Mouse (Mus musculus) Patski (cell line): ENCODE measurements at regions not wholly inside any gene's neighbourhood (a gene's known extent, or its start where the extent isn't known, plus 50 kb on each side); places are given as distances from the start of the nearest gene placed in this dataset.

ENCODE experiments used
- ATAC-seq: fragments of 100-300 bp; one replicate; pipeline ENCODE4 v1.8.0; 2021
- CTCF ChIA-PET: fragments of 350-600 bp; sonication (Branson Sonifier 250); formaldehyde crosslinking; loops from one replicate; lab custom pipeline; 2022; ENCODE audit warnings: inconsistent platforms; lab: Charles Lee
- POLR2A ChIA-PET: fragments of 350-600 bp; sonication (Branson Sonifier 250); formaldehyde crosslinking; loops from one replicate; lab custom pipeline; 2022; ENCODE audit warnings: antibody characterized with exemption, inconsistent platforms; lab: Charles Lee
- DNase-seq: peaks from one replicate; pipeline ENCODE4 v3.0.0-alpha.2; 2011; ENCODE audit warnings: low read depth, low spot score
- H3K27me3 ChIP-seq: fragments of 371-371 bp; one replicate; pipeline ENCODE4 v1.5.1; 2021
- CTCF ChIP-seq: fragments of 100-300 bp; IDR thresholded peaks from one replicate; pipeline ENCODE4 v1.5.1; 2021
- in situ Hi-C: fragments of 300-500 bp; cut with MboI; formaldehyde crosslinking; loops from 3 replicates; pipeline ENCODE4 v1.11.1; 2018; ENCODE audit warnings: low pct_unique_long_range_greater_than_20kb, mixed read lengths

GRCm38 (mm10) chr19:16075512-16076086 lies 57.0 kb upstream of the Gnaq start:
- in situ Hi-C loops: no loop called here
- TF ChIP-seq CTCF: no peak
- ChIA-PET CTCF (interaction anchor here (0.8 to 1.7 kb wide), 4 partner anchors 9 to 62 kb away, joined by 3 to 7 read pairs (median 4); no protein-coding TSS in a partner anchor), POLR2A (interaction anchor here (0.7 kb wide), 2 partner anchors 141 to 404 kb away, joined by 3 read pairs; no protein-coding TSS in a partner anchor)
- DNase-seq: peak; percentile 47
- H3K27me3 ChIP-seq: no peaks in the 10 kb centered on the region
- peak; percentile 62 for ATAC-seq

GRCm38 (mm10) chr19:16075026-16075425 lies 57.6 kb upstream of the Gnaq start:
- ChIA-PET POLR2A (interaction anchor here (0.7 kb wide), 1 partner anchor 405 kb away, joined by 3 read pairs; no protein-coding TSS in a partner anchor), CTCF (interaction anchor here (0.8 to 1.7 kb wide), 4 partner anchors 10 to 63 kb away, joined by 3 to 7 read pairs (median 4); no protein-coding TSS in a partner anchor)
- DNase-seq (no peak), ATAC-seq (no peak)
- TF ChIP-seq CTCF: no peak
- H3K27me3 ChIP-seq: no peaks in the 10 kb centered on the region
- in situ Hi-C loops: no loop called here

GRCm38 (mm10) chr19:16067314-16067713 lies 65.3 kb upstream of the Gnaq start:
- no peak for DNase-seq
- CTCF ChIA-PET: interaction anchor here (1.0 to 1.4 kb wide), 3 partner anchors 292 to 532 kb away, joined by 3 to 4 read pairs (median 3); no protein-coding TSS in a partner anchor
- TF ChIP-seq CTCF: no peak
- H3K27me3 ChIP-seq: no peaks in the 10 kb centered on the region
- POLR2A ChIA-PET: no interaction called here
- no peak for ATAC-seq
- in situ Hi-C loops: no loop called here

GRCm38 (mm10) chr19:16064911-16065310 lies 67.7 kb upstream of the Gnaq start:
- CTCF ChIA-PET: interaction anchor here (0.6 to 2.2 kb wide), 5 partner anchors 11 to 493 kb away, joined by 4 to 7 read pairs (median 6); no protein-coding TSS in a partner anchor
- no peaks in the 10 kb centered on the region for H3K27me3 ChIP-seq
- no peak for TF ChIP-seq CTCF
- ATAC-seq (no peak), DNase-seq (no peak)
- POLR2A ChIA-PET: no interaction called here
- in situ Hi-C loops: loop anchor here (5.0 kb wide), 2 partner anchors 257 to 532 kb away; no protein-coding TSS in a partner anchor

- ATAC-seq: peak; percentile 73
- ChIA-PET POLR2A (no interaction called here), CTCF (interaction anchor here (0.7 to 2.4 kb wide), 19 partner anchors 15 to 535 kb away, joined by 3 to 7 read pairs (median 4); no protein-coding TSS in a partner anchor)
- TF ChIP-seq CTCF: peak; percentile 84
- no peak for DNase-seq
- H3K27me3 ChIP-seq: no peaks in the 10 kb centered on the region
- in situ Hi-C loops: loop anchor here (5.0 kb wide), 2 partner anchors 258 to 533 kb away; no protein-coding TSS in a partner anchor
Observed at GRCm38 (mm10) chr19:16063916-16064580, 68.6 kb upstream of the Gnaq start.

GRCm38 (mm10) chr19:16063533-16063915 lies 69.1 kb upstream of the Gnaq start:
- ChIA-PET CTCF (interaction anchor here (0.7 to 2.4 kb wide), 18 partner anchors 15 to 536 kb away, joined by 3 to 7 read pairs (median 4); no protein-coding TSS in a partner anchor), POLR2A (no interaction called here)
- in situ Hi-C loops: loop anchor here (5.0 kb wide), 2 partner anchors 259 to 534 kb away; no protein-coding TSS in a partner anchor
- no peak for TF ChIP-seq CTCF
- no peak for DNase-seq
- H3K27me3 ChIP-seq: no peaks in the 10 kb centered on the region
- no peak for ATAC-seq

- ChIA-PET CTCF (no interaction called here), POLR2A (no interaction called here)
- in situ Hi-C loops: loop anchor here (5.0 kb wide), 2 partner anchors 260 to 535 kb away; no protein-coding TSS in a partner anchor
- ATAC-seq (no peak), DNase-seq (no peak)
- no peaks in the 10 kb centered on the region for H3K27me3 ChIP-seq
- TF ChIP-seq CTCF: no peak
Observed at GRCm38 (mm10) chr19:16061821-16062220, 70.8 kb upstream of the Gnaq start.

- ChIA-PET CTCF (interaction anchor here (1.8 kb wide), 1 partner anchor 10 kb away, joined by 4 read pairs; no protein-coding TSS in a partner anchor), POLR2A (no interaction called here)
- ATAC-seq: no peak
Observed at GRCm38 (mm10) chr19:16059026-16059425, 73.6 kb upstream of the Gnaq start.

GRCm38 (mm10) chr19:16050220-16051055 lies 65.6 kb upstream of the Cep78 start:
- in situ Hi-C loops: no loop called here
- ATAC-seq (no peak), DNase-seq (no peak)
- CTCF ChIA-PET: no interaction called here
- H3K27me3 ChIP-seq: peaks cover 6% of the 10 kb centered on the region
- POLR2A ChIA-PET: no interaction called here
- no peak for TF ChIP-seq CTCF

More at GRCm38 (mm10) chr19:16059026-16059425, 73.6 kb upstream of the Gnaq start:
- TF ChIP-seq CTCF: no peak
- DNase-seq: no peak
- in situ Hi-C loops: no loop called here
- peaks cover 5% of the 10 kb centered on the region for H3K27me3 ChIP-seq

GRCm38 (mm10) chr19:16049646-16050045 lies 64.9 kb upstream of the Cep78 start:
- H3K27me3 ChIP-seq: peaks cover 6% of the 10 kb centered on the region
- DNase-seq (no peak), ATAC-seq (no peak)
- in situ Hi-C loops: no loop called here
- ChIA-PET POLR2A (interaction anchor here (0.6 to 0.7 kb wide), 2 partner anchors 29 to 1488 kb away, joined by 4 to 5 read pairs; no protein-coding TSS in a partner anchor), CTCF (interaction anchor here (1.0 kb wide), 1 partner anchor 8 kb away, joined by 4 read pairs; no protein-coding TSS in a partner anchor)
- no peak for TF ChIP-seq CTCF
